Mouse (Mus musculus) liver, embryonic 16.5 days (tissue): Measurements from ENCODE around the gene Sars. TPM values are rescaled to one million over a fixed set of nuclear protein-coding genes. Genes with fewer than 3 reads are reported as not detected.

ENCODE experiments used
- ATAC-seq: fragments of 200-750 bp; cut with Nextera tagmentation; 2 replicates; pipeline ENCODE4 v1.8.0; 2017; ENCODE audit warnings: low read depth, mild to moderate bottlenecking, moderate number of reproducible peaks, moderate library complexity
- H3K27ac ChIP-seq: fragments of 300-500 bp; sonication (generic); 2 replicates; pipeline ENCODE4 v1.5.1; 2014; ENCODE audit warnings: mild to moderate bottlenecking, low read length
- H3K27me3 ChIP-seq: fragments of 300-500 bp; sonication (generic); 2 replicates; pipeline ENCODE4 v1.6.1; 2014; ENCODE audit warnings: low read depth, low read length, mixed read lengths; ENCODE audit not compliant: control insufficient read depth, insufficient read depth
- H3K36me3 ChIP-seq: fragments of 300-500 bp; sonication (generic); 2 replicates; pipeline ENCODE4 v1.6.1; 2014; ENCODE audit warnings: mild to moderate bottlenecking; ENCODE audit not compliant: control insufficient read depth, insufficient read depth
- H3K4me1 ChIP-seq: fragments of 300-500 bp; sonication (generic); 2 replicates; pipeline ENCODE4 v1.6.1; 2014; ENCODE audit warnings: low read depth, low read length, mixed read lengths; ENCODE audit not compliant: control insufficient read depth
- H3K4me2 ChIP-seq: fragments of 300-500 bp; sonication (generic); 2 replicates; pipeline ENCODE4 v1.6.1; 2014; ENCODE audit warnings: low read depth, low read length, mixed read lengths
- H3K4me3 ChIP-seq: fragments of 300-500 bp; sonication (generic); 2 replicates; pipeline ENCODE4 v1.5.1; 2014; ENCODE audit warnings: low read depth, mild to moderate bottlenecking, low read length
- H3K9ac ChIP-seq: fragments of 300-500 bp; sonication (generic); 2 replicates; pipeline ENCODE4 v1.6.1; 2014; ENCODE audit warnings: low read depth, low read length
- H3K9me3 ChIP-seq: fragments of 300-500 bp; sonication (generic); replicated peaks from 2 replicates; pipeline ENCODE4 v1.6.1; 2016; ENCODE audit warnings: low read length; ENCODE audit not compliant: control insufficient read depth
- WGBS: fragments of 180-500 bp; shearing (Covaris S2); extraction: QIAGEN DNeasy Blood & Tissue Kit; methylation state at CpG from one replicate; pipeline ENCODE4 v1.1.7; 2014; ENCODE audit not compliant: insufficient replicate concordance; 5-methylcytosine and 5-hydroxymethylcytosine counted together
- polyA plus RNA-seq: library from polyadenylated mRNA; unstranded; fragments of >200 nt; fragmentation: Nextera tagmentation; extraction: Ambion mirVana; gene quantifications from 2 replicates; pipeline ENCODE4 v1.2.1, GENCODE M21; 2015

Sars gene
- polyA plus RNA-seq, 1 experiment from 2014 or later, result 72.6 TPM

DNA sequence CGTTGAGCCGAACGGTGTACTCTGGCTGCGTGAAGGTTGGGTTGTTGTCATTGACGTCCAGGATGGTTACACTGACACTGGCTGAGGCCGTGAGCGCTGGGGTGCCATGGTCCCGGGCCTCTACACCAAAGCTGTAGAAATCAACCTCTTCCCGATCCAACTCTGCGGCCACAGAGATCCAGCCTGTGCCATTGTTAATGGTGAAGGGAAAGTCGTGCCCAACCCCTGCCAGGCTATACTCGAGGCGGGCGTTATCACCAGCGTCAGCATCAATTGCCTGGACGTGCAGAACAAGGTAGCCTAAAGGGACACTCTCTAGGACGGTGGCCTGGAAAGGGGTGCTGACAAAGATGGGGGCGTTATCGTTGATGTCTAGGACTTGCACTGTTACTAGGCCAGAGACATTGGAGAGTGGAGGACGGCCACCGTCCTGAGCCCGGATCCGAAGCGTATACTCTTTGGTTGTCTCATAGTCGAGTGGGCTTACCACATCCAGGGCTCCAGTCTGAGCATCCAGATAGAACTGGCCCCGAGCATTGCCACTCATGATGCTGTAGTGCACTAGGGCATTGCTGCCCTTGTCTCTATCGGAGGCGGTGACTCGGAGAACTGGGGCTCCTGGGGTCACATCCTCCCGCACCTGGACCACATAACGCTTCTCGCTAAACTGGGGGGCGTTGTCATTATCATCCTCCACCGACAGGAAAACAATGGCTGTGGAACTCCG is 31.2 kb downstream of the Sars start:
- Histone ChIP-seq H3K4me3 (no peak overlapping the region), H3K4me1 (peaks cover 5% of the 10 kb centered on the region), H3K27me3 (peaks cover 27% of the 10 kb centered on the region), H3K9ac (no peak overlapping the region), H3K4me2 (no peak overlapping the region), H3K36me3 (no peaks in the 10 kb centered on the region), H3K9me3 (peaks cover 8% of the 10 kb centered on the region; the same call in 1 of the 2 replicates), H3K27ac (no peak overlapping the region)
- 89% methylated on average over 35 of the region's 35 CpGs for WGBS
- ATAC-seq, result no peak

GRCm38 (mm10) chr3:108411754-108412121 is 33.3 kb downstream of the Sars start:
- WGBS, result 71% methylated on average over 8 of the region's 8 CpGs
- Histone ChIP-seq H3K27me3 (peaks cover 23% of the 10 kb centered on the region), H3K9ac (no peak overlapping the region), H3K4me1 (peaks cover 5% of the 10 kb centered on the region), H3K4me2 (no peak overlapping the region), H3K36me3 (no peaks in the 10 kb centered on the region), H3K27ac (no peak overlapping the region), H3K4me3 (no peak overlapping the region), H3K9me3 (peaks cover 8% of the 10 kb centered on the region; the same call in 1 of the 2 replicates)
- no peak for ATAC-seq

- Histone ChIP-seq H3K9ac (no peak overlapping the region), H3K4me2 (no peak overlapping the region), H3K9me3 (peaks cover 8% of the 10 kb centered on the region; the same call in 1 of the 2 replicates), H3K4me3 (no peak overlapping the region), H3K27me3 (peaks cover 17% of the 10 kb centered on the region), H3K4me1 (peaks cover 5% of the 10 kb centered on the region), H3K36me3 (no peaks in the 10 kb centered on the region), H3K27ac (no peak overlapping the region)
- 52% methylated on average over 5 of the region's 5 CpGs for WGBS
- ATAC-seq, result no peak
Measured at GRCm38 (mm10) chr3:108411026-108411753, 33.8 kb downstream of the Sars start.

- WGBS, result 46% methylated on average over 5 of the region's 5 CpGs
- Histone ChIP-seq H3K36me3 (no peaks in the 10 kb centered on the region), H3K27me3 (peaks cover 9% of the 10 kb centered on the region), H3K4me1 (peaks cover under 1% of the 10 kb centered on the region; the same call in 1 of the 2 replicates), H3K9ac (no peak overlapping the region), H3K9me3 (peaks cover 8% of the 10 kb centered on the region; the same call in 1 of the 2 replicates), H3K4me3 (no peak overlapping the region), H3K27ac (no peak overlapping the region), H3K4me2 (no peak overlapping the region)
- ATAC-seq, result no peak
Measured at GRCm38 (mm10) chr3:108410359-108410714, 34.7 kb downstream of the Sars start.

DNA sequence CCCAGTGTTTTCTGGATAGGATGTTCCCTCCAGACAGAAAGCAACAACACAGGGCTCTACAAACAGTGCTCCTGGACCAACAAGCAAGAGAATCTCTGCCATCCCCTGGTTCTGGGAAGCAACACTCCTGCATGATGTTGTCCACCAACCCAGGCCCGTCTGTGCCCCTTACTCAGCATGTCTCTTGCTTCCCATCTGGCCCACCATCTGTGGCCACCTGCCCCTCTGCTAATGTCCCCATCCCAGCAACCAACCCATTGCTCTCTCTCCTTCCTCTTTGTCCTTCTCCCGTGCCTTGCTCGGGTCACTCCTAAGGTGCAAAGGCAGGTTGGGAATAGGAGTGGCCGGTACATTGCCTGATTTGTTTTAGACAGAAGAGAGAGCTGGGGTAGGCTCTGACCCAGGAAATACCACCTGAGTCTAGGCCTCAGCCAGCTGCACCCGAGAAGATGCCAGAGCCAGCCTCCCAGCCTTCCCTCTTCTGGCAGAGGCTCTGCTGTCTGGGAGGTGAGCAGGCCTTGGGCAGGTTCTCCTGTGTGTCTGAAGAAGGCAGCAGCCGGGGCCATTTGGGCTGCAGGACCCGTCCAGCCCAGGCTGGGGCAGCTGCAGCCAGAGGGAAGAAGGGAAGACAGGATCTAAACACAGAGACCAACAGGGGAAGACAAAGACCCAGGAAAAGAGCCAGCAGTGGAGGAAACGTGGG is 35.2 kb downstream of the Sars start:
- H3K9me3 ChIP-seq, result peaks cover 8% of the 10 kb centered on the region; the same call in 1 of the 2 replicates
- H3K4me3 ChIP-seq, result no peak overlapping the region
- H3K36me3 ChIP-seq, result no peaks in the 10 kb centered on the region
- ATAC-seq, result no peak
- 57% methylated on average over 8 of the region's 8 CpGs for WGBS
- H3K27ac ChIP-seq, result no peak overlapping the region
- H3K4me2 ChIP-seq, result no peak overlapping the region
- no peaks in the 10 kb centered on the region for H3K4me1 ChIP-seq
- no peak overlapping the region for H3K9ac ChIP-seq
- peaks cover 3% of the 10 kb centered on the region for H3K27me3 ChIP-seq

DNA sequence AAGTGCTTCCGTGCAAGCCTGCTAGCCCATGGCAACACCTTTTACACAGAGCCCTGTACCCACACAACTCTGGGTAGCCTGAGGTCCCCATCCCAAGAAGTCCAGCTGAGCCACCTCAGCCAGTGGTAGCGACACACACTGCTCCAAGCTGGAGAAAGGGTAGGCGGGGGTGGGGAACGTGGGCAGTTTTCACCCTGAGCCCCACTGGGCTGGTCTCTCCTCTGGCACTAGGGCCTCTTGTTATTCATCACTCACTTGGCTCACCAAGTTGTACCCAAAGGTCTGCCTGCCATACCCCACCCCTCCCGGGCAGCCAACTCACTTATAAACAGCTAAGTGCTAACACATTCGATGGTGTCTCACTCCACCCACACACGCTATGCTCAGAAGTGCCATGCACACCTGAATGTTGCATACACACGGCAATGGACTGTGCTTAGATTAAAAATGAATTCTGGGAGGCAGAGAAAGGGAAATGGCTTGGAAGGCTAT is 36.4 kb downstream of the Sars start:
- no peak overlapping the region for H3K4me3 ChIP-seq
- no peak overlapping the region for H3K4me2 ChIP-seq
- no peak for ATAC-seq
- H3K27me3 ChIP-seq, result no peaks in the 10 kb centered on the region
- no peak overlapping the region for H3K9ac ChIP-seq
- no peak overlapping the region for H3K27ac ChIP-seq
- H3K36me3 ChIP-seq, result no peaks in the 10 kb centered on the region
- no peaks in the 10 kb centered on the region for H3K4me1 ChIP-seq
- H3K9me3 ChIP-seq, result peaks cover 6% of the 10 kb centered on the region; the same call in 1 of the 2 replicates
- 77% methylated on average over 8 of the region's 8 CpGs for WGBS

- no peak for ATAC-seq
- no peak overlapping the region for H3K4me3 ChIP-seq
- H3K27me3 ChIP-seq, result no peaks in the 10 kb centered on the region
- peaks cover 2% of the 10 kb centered on the region; the same call in 1 of the 2 replicates for H3K4me1 ChIP-seq
- H3K9ac ChIP-seq, result no peak overlapping the region
- 78% methylated on average over 24 of the region's 24 CpGs for WGBS
- H3K4me2 ChIP-seq, result no peak overlapping the region
- H3K27ac ChIP-seq, result no peak overlapping the region
- H3K9me3 ChIP-seq, result no peaks in the 10 kb centered on the region
- H3K36me3 ChIP-seq, result no peaks in the 10 kb centered on the region
Measured at GRCm38 (mm10) chr3:108406306-108406885, 38.6 kb downstream of the Sars start.

- H3K4me3 ChIP-seq, result no peak overlapping the region
- no peak overlapping the region for H3K4me2 ChIP-seq
- no peaks in the 10 kb centered on the region for H3K9me3 ChIP-seq
- WGBS, result 53% methylated on average over 14 of the region's 14 CpGs
- ATAC-seq, result no peak
- H3K27ac ChIP-seq, result no peak overlapping the region
- no peaks in the 10 kb centered on the region for H3K27me3 ChIP-seq
- no peak overlapping the region for H3K9ac ChIP-seq
- no peaks in the 10 kb centered on the region for H3K36me3 ChIP-seq
- peaks cover 2% of the 10 kb centered on the region; the same call in 1 of the 2 replicates for H3K4me1 ChIP-seq
Measured at GRCm38 (mm10) chr3:108405536-108406305, 39.3 kb downstream of the Sars start.
